ENCODE assay signal across 8 mouse cellular contexts in the genomic region with DNA sequence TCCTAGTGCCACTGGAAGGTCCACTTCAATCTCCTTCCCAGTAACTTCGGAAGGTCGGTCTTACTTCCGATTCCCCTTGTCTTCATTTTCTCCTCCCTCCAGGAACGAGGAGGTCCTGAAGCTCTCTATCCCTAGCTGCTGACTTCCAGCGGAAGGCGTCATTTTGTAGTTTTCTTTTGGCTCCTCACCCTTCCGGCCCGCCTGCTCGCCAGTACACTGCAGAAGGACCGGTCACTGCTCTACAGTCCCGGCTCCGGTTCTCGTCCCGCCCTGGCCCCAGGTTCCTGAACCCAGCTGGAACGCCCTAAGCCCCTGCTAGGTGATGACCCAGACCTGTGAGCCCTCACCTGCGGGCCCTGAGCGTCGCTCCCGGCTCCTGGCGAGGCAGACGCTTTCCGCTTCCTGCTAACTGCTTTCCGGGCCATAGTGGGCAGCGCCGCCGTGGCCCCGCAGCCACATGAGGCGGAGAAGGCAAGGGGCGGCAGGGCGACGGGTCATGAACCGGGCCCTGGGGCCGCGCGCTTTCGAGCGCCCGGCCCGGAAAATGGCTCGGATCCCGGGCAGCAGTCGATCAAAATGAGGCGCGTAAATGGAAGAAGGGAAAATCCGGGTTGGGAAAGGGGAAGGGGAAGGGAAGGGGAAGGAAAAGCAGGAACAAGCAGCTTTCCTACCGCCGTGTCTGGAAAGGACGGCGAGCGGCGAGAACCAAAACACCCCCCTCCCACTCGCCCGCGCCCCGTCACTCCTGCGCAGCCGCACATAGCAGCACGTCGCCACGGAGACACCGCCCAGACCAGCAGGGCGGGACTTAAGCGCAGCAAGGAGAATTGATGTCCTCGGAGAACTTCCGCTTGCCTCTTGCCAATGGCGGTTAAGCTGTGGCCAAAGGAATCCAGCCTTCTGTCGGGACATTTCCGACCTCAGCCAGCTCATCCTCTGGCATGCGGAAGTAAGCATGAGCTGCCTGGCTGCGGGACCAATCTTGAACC. TPM values are rescaled to one million over a fixed set of nuclear protein-coding genes. Genes with fewer than 3 reads are reported as not detected.
DNase-seq lines count a peak whose midpoint lies in the region; ATAC-seq lines count a peak whose summit lies in the region.

A gene (minus strand): TSS at position 749 of the 989 bp plus-strand sequence.

- peak; percentile 97 to 98 for DNase-seq in adrenal gland, adult (ENCODE audit: inconsistent age in 2 of 2, low spot score in 1 of 2)
- peak; percentile 96 for DNase-seq in embryo, embryonic 10.5 days (ENCODE audit: low spot score)
- DNase-seq in gastrocnemius, postnatal 14 days, result peak; percentile 97
- DNase-seq in left cerebral cortex, postnatal 10 days (ENCODE audit: extremely low spot score in 1 of 2, low spot score in 2 of 2), result peak; percentile 94 to 98
- DNase-seq in right cerebral cortex, postnatal 25 days, result peak; percentile 94
- peak; percentile 95 to 96 for DNase-seq in urinary bladder, postnatal 4 days (ENCODE audit: low spot score in 2 of 2)

- peak; percentile 98 for ATAC-seq in inflammation-experienced regulatory T-cells, adult 6 months
- peak; percentile 92 for ATAC-seq in megakaryocyte-erythroid progenitor cell, adult 5-6 weeks (replicated peaks; ENCODE audit: low FRiP score, low TSS enrichment, poor library complexity, severe bottlenecking)

- intact Hi-C loops in gastrocnemius, postnatal 14 days (cut with DNase I; ENCODE audit: low total_unique reads), result loop anchor here (10.0 kb wide), 1 partner anchor 70 kb away; no protein-coding TSS in a partner anchor
- intact Hi-C loops in left cerebral cortex, postnatal 10 days (cut with DNase I), result loop anchor here (5.0 kb wide), 1 partner anchor 73 kb away; no protein-coding TSS in a partner anchor

RNA-seq across cellular contexts. Expression of the gene that starts here (rescaled TPM):
- 10 to 100 TPM; 26.7 to 27.8 TPM for total RNA-seq in gastrocnemius, postnatal 14 days (2021)
- 10 to 100 TPM; 21.6 to 32.7 (median 25.1) TPM for polyA plus RNA-seq in inflammation-experienced regulatory T-cells, adult 6 months (2017; shearing (Covaris generic))
- 10 to 100 TPM; 55.2 to 55.6 TPM for total RNA-seq in left cerebral cortex, postnatal 10 days (2021)
- 25.0 and 25.9 TPM in 2 replicates for total RNA-seq in megakaryocyte-erythroid progenitor cell, adult 5-6 weeks (2014; fragmentation: Nextera tagmentation)
- total RNA-seq in megakaryocyte-erythroid progenitor cell, adult 5-6 weeks (2017), result 23.8 and 28.2 TPM in 2 replicates

Comparison
In these comparisons a context has a peak if more than half of its experiments do, and no peak if none do; other contexts are left out.
1. Peak in every context shown above with its lines: DNase-seq and ATAC-seq.